Mouse (Mus musculus) layer of hippocampus, adult 9-11 months (tissue): ENCODE measurements at regions not wholly inside any gene's neighbourhood (a gene's known extent, or its start where the extent isn't known, plus 50 kb on each side); places are given as distances from the start of the nearest gene placed in this dataset.

Experiments used
- DNase-seq: peaks from one replicate; pipeline ENCODE4 v3.0.0; 2022

DNA sequence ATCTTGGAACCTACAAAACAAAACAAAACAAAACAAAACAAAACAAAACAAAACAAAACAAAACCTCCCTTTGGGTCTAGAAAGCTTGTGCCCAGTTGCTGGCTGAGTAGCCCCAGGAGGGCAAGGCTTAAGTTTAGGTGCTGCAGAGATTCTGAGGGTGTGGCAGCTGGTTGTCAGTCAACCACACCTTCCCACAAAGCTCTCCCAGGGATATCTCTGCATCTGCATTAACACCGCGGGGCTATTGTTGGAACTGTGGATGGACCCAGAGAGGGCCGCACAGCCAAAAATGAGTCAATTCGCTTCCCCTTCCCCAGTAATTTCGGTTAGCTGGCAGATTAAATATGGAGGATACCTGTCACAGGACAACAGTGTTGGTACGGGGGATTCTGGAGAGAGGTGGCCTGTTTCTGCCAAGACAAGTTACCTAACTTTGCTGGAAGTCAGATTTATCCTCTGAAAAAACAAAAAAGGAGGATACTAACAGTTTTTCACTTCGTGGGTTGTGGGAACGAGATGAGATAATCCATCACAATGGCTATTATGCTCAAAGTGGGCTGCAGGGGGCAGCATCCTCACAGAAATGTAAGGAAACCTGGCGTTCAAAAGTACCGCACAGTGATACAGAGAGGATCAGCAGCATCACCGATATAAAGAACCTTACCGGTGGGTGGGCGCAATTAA, 96.7 kb downstream of the 1500009L16Rik start:
- peak; percentile 78 for DNase-seq

DNA sequence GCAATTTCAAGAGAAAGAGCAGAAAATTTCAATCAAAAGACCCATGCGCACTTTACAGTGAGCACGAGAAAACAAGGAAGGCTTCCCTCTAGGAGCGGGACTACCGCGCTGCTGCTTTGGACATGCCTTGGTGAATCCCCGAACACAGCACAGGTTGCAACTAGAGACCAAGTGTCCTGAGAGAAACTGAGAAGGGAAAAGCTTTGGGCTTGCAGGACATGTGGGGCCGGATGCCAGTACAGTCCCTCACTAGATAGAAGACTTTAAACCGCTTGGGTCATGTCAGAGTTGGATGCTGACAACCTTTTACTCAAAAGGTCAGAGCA, 97.2 kb downstream of the 1500009L16Rik start:
- DNase-seq = no peak

DNA sequence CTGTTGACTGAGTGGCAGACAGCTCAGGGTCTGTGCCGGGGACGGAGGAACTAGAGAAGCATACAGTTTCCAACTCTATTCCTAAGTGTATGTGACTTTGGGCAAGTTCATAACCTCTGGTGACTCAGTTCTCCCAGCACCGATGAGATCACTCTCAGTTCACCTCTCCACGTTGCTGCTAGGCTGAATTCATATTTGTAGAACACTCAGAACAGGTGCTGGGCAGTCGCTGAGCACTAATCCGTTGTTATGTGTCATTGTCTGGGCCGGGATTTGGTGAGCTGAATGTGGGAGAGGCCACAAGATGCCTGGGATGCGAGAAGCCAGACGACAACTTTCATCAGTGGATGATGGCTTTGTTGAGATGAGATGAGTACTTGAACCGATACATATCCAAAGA, 98.4 kb downstream of the 1500009L16Rik start:
- DNase-seq = no peak

DNA sequence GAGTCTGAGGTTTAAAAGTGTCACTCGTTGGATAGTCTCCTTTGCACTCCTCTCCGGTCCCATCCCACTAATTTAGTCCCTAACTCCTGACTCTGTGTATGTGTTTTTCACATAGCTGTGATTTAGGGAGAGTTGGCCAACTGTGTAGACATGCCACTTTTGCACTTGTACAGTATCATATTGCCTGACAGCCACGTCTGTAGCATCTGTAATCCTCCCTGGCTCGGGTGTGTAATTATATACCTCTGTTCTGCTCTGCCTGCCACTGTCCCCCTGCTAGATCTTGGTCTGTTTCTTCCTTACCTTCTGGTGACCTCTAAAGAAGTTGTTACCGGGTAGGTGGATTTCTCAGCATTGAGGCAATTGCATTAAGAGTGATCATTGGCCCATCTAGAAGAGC, 103.4 kb downstream of the 1500009L16Rik start:
- DNase-seq = no peak

DNA sequence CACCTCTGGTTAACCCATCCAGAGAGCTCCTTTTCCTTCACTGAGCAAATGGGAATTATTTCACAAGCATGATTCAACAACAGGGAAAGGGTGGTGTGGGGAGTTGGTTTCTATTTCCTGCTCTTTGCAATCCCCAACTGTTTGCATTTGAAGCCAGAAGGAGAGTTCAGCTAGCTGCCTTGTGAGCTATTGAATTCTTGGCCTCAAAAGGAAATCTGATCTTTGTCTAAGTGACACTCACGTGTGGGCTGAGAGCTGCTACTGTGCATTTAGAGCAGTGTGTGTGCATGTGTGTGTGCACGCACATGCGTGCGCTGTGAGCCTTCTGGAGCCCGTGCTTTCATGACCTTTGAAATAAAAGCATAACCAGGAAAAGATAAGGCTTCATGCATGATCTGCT, 113.7 kb downstream of the 1500009L16Rik start:
- DNase-seq = peak; percentile 36

DNA sequence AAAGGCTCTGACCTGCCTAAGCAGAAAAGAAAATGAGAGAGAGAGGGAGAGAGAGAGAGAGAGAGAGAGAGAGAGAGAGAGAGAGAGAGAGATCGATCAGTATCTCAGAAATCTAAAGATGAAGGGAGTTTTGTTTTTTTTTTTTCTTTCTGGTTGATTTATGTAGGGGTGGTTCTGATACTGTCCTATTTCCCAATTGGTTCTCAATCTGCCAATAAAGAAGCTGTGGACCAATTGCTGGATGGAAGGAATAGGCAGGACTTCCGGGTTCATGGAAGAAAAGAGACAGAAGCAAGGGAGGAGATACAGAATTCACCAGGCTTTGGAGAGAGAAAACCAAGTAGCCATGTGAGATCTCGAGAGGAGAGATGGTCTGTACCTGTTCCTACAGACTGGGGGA, 117.6 kb downstream of the 1500009L16Rik start:
- no peak for DNase-seq

DNA sequence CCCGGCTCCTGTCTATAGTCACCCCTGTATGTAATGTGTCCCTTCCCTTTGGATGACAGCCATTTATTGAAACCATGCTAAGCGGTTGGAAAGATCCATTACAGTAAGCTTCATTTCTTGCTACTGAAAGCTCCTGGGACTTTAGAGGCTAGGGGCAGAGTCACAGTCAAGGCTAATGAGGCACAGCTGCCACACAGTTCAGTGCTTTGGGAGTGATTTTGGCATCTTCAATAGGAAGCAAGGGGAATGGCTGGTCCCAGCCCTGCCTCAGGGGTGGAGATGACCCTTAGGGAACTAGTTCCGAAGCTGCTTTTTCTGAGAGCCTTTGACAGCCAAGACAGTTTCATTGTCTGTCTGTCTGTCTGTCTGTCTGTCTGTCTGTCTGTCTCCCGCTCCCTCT, 128.2 kb downstream of the 1500009L16Rik start:
- DNase-seq = no peak

DNA sequence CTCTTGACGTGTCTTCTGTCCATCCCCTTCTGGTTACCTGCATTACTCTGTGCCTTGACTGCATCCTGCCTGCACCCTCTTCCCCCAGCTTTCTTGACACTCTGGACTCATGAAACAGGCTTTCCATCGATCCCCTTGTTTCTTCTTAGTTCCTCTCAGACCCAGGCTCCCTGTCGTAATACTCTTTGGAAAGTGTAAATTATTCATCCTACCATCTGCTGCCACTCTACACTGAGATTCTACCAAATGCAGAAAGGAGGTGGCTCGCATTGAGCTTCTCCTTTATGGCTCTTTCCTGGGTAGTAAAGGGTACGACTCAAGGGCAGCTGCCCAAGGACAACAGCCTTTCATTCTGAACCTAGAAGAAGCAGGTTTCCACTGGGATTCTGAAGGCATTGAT, 129.5 kb downstream of the 1500009L16Rik start:
- no peak for DNase-seq

DNA sequence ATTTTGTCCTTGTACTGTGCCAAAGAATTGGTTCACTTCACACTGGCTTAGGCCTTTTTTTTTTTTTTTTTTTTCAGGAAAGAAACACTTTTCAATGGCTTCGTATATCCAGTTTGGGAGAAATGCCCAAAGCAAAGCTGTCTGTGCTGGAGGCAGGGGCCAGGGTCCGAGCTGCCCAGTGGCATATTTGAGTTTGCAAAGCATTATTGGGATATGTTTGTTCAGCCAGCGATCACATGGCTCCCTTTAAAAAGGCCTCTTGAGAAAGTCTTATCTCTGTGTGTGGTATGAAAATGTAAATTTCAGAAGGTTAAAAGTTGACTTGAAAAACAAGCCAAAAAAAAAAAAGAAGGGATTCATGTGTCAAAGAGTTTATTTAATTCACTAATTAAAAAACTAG, 130.1 kb downstream of the 1500009L16Rik start:
- DNase-seq = no peak

DNA sequence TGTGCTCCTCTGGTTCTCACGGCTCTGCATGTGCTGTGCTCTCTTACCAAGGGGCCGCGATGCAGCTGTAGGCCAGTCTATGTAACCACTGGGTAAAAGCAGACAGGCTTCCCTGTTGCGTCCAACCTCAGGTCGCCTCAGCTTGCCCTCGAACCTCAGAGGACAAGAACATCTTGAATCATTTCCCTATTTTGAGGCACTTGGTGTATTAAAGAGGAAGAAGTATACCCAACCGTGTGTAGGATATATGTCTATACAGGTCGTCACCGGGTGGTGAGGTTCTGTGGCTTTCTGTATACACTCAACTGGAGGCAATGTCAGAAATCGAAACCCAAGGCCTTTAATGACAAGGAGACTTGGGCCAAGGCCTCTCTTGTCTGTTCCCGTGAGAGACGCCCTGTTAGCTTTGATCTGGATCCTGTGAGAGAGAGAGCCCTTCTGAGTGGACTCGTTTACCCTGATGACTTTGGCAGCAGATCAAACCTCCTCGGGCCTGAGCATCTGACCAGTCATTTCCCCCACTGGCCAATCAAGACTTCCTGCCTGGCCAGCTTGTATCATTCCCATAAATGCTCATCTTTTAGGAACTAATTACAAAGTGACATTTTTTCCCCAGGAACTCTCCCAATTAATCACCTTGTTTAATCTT, 135.3 kb downstream of the 1500009L16Rik start:
- no peak for DNase-seq

DNA sequence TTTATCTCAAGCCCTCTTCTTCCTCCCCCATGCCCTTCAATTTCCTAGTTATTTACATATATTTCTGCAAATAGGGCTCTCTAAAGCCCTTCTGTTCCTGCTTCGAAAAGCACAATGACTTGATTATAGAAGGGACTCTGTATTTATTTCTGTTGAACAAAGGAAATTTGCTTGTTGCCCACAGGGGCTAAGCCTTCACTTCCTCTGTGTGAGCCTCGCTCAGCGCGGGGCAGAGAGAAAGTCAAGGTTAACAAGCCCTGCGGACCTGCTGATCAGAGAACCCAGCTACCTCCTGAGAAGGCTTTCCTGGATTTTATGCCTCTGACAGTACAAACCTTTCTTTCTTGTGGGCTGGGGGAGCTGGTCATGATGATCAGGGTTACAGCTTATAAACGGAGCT, 136.0 kb downstream of the 1500009L16Rik start:
- DNase-seq = no peak

DNA sequence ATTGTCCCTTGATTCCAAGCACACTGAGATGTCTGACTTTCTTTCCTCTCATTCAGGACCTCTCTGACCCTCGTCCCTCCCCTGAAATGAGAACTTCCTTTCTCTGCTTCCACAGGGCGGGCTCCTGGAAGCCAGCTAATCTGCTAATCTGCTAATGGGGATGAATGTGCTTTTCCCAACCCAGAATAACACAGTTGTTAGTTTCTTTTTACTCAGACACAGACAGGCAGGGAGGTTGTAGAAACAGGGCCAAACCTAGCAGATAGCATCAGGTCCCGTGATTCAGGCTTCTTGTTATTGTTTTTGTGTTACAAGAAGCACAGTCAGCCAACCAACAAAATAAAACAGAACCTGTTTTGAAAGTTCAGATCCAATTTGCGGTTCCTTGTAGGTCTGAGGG, 137.0 kb downstream of the 1500009L16Rik start:
- no peak for DNase-seq

DNA sequence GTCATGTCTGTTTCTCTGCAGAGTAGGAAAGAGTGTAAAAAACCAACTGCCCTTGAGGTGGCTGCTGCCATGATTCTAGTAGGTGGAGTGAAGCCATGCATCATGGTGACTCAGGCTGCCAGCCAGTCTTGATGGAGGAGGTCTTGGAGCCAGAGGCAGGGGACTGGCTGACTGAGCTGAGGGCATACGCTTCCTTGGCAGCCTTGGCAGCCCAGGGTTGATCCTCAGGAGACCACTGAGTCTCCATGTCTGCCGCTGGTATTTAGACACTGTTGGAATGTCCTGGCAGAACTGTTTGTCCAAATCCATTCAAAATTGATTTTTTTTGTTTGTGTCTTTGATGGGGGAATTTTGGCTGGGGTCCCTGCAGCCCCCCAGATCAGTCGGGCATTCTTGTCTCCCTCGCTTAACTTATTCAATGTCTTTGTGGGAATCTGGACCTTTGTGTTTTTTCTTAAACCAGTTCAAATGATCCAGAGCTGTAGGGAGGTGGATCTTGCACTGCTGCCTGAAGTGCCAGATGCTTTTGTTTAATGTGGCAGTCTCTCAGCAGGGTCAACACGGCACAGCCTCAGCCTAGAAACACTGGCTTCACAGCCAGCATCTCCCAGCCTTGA, 139.0 kb downstream of the 1500009L16Rik start:
- peak; percentile 6 for DNase-seq

DNA sequence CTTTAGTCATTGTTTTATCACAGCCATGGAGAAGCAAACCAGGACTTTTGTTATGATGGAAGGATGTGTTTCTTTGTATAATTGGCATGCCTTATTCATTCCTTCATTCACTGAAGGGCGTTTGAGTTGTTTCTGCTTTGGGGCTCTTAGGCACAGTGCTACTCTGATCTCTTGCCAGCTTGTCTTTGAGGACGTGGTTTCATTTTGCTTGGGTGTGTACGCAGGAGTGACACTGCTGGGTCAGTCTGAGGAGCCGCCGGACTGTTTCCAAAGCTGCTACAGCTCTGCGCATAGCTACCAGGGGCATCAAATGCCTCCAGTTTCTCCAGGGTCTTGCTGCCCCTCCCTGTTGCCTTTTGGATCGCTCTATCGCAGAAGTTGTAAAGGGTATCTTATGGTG, 141.9 kb downstream of the 1500009L16Rik start:
- DNase-seq = no peak

DNA sequence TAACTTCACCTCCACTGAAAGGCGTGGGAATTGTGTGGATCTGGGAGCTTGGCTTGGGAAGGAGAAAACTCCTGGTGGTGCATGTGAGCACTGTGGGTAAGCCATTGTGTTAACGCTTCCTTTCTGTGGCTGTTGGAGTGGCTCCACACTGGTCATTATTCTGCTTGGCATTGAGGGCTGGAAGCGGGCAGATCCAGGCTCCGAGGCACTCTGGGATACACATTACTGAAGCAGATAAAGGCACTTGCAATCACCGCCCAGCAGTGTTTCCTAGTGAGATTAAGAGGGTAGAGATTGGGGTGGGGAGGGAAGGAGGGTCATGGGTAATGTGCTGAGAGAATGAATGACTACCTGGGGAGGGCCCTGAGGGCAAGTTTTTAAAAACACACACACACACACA, 143.3 kb downstream of the 1500009L16Rik start:
- DNase-seq = no peak

DNA sequence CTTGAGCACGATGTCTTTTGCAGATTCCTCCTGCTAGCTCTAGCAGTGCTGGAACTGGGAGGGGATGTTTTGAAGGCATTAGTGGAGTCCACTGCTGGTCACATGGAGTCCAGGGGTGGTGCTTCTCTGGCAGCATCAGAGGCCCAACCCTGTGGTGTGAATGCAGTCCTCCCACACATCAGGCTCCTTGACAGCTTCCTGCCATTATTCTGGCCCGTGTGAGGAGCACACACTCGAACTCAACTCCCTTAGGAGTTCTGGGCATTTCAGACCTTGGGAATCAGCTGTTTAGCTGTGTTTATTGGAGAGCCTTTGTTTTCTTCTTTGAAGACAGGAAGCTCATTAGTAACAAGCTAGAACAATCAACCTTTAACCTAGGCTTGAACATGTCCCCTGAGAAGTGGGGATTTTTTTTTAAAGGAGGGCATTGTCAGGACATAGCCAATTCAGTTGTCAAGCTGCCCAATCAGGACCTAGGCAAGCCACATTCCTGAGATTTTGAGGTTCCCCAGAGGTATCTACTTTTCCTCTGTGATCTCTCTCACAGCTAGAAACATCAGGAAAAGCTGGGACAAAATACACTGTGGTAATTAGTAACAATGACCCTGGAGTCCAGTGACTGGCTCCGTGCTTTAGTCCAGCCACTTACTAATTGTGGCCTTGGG, 149.2 kb downstream of the 1500009L16Rik start:
- DNase-seq = no peak

DNA sequence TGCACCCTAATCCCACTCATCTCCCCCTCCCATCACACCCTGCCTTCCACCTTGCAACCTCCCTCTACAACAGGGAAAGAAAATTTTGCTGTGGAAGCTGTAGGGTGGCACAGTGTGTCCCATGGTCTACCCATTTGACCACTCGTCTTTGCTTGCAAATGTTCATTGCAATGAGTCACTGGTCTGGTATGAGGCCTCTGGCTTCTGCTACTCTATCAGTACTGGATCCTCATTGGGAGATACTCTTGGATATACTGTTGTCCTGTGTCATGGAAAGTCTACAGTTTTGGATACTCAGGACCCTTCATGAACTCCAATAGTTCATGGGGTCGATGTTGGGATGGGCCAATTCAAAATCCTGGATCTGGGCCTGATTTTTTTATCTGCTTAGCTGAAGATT, 156.1 kb downstream of the 1500009L16Rik start:
- DNase-seq = no peak

DNA sequence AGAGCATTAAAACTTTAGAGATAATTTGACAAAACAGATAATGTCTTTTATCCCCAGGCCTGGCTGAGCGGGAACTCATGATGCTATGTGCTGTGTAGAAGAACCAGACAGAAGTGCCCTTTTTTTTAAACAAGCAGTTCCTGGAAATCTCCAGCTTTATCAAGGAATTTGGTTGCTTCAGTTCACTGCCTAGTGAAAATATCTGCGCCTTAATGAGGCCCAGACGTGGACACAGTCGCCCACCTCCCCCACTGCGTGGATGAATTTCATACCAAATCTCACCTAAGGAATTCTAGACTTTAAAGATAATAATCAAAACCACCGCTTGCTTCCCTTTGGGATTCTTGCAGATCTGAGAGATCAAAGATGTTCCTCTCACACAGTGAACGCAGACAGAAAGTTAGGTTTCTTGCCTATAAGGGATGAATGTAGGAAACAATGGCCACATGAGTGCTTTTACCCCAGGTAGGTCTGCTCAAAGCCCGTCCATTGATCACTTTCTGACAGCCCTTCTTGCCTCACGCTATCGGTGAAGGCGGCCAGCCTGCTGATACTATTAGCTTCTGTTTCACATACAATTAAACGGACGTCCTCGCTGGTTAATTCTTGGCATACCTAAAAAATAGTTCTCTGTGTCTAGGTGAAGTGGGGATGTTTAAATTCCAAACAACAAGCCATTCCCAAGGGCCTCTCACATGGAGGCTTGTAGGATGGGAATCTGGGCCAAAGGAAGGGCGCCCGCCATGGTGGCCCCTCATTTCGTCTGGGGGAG, 159.6 kb downstream of the 1500009L16Rik start:
- no peak for DNase-seq

DNA sequence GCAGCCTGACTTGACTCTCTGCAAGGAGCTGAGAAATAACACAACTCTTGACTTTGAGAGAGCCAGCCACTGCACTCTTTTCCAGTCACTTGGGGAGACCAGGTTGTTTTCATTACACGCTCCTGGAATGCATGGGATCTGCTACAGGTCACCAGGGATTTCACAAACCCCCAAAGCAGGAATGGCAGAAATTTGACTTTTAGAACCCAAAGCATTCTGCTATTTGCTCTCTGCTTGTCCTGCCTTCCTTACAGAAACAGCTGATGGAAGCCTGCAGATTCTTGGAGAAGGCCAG, 160.2 kb downstream of the 1500009L16Rik start:
- DNase-seq = no peak

DNA sequence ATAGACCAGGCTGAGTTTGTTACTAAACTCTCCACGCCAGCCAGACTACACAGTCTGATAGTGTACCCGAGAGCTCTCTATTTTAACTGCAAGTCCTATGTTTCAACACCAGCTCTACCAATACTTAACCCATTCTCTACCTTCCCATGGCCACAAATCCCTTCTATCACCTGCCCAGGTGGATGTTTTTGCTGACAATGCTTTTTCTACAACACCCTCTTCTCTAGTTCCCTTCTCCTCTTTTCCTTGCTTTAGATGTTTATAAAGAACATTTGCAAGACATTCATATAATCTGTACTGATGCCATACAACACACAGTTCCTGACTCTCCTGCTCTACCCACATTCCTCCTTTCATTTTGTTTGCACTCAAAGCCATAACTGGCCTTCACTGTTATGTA, 161.9 kb downstream of the 1500009L16Rik start:
- DNase-seq = no peak

DNA sequence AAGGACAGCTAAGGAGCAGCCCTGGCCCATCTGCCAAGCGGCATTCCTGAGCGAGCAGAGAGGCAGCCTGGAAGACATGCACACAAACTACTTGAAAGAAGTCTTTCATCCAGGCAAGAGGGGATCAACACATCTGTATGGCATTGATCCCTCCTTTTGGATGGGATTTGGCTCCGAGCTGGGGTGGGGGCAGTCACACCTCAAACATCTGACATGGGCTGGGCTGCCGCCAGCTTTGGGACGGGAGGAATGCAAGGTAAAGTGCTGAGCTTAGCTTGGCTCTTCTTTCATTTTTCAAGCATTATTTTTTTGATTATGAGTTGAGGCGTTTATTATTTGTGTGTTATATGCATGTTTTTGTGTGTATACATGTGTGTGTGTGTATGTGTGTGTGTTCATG, 165.9 kb downstream of the 1500009L16Rik start:
- no peak for DNase-seq

DNA sequence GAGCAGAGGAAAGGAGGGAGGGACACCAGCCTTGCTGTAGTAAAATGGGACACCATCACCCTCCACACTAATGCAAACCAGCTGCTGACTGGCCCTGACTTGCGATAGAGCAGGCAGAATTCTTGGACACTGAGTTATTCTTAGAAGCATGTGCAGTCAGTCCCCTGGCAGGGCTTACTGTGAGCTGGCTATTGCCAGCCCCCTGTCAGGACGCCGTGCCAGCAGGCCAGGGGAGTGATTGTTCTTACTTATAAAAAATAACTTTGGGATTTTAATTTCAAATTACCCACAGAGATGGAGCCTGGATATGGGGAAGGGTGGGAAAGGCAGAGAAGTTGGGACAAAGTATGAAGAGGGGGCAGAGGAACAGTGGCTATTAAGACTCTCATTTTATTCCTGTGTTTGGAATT, 173.1 kb downstream of the 1500009L16Rik start:
- no peak for DNase-seq

DNA sequence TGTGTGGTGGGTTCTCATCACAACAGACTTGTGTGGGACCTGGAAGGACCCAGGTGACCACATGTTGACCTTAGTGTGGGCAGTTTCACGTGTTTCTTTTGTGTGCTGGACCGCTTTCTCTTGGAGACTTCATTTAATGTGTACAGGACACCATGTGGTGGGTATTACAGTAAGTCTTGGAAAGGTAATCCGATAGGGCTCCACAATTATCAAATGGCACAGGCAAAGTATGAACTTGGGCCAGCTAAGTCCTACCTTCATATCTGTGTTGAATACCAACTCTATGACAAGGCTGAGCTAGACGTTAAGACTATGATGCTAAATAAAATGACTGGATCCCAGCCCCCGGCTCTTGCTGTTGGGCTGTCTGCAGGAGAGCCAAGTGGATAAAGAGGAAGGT, 173.5 kb downstream of the 1500009L16Rik start:
- DNase-seq = no peak

DNA sequence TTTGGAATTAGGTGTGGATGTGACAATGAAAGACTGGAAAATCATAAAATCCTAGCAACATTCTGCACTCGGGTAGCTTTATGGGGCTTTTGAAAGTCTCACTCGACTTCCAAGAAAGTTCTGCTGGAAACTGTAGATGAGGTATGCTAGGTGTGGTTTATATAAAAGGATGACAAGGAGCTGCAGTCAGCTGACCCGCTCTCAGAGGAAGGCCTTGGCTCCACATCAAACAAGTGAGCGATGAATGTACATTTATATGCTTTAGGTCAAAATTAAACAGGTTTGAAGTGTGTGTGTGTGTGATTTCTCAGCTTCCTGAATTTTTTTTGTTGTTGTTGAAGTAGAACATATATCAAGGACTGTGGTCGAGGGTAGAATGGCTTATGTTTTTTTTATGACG, 174.9 kb downstream of the 1500009L16Rik start:
- DNase-seq = no peak
